Mouse (Mus musculus) bone marrow macrophage, adult 2 months (primary cell): ENCODE data around the gene Mtg1.

Source experiments
- CTCF ChIP-seq: IDR thresholded peaks from 2 replicates; pipeline ENCODE4 v1.5.1; 2012; ENCODE audit warnings: low read depth, mild to moderate bottlenecking, low read length, moderate library complexity
- POLR2A ChIP-seq: IDR thresholded peaks from 2 replicates; pipeline ENCODE4 v1.6.1; 2012; ENCODE audit warnings: mild to moderate bottlenecking, low read depth, low read length, borderline replicate concordance

DNA sequence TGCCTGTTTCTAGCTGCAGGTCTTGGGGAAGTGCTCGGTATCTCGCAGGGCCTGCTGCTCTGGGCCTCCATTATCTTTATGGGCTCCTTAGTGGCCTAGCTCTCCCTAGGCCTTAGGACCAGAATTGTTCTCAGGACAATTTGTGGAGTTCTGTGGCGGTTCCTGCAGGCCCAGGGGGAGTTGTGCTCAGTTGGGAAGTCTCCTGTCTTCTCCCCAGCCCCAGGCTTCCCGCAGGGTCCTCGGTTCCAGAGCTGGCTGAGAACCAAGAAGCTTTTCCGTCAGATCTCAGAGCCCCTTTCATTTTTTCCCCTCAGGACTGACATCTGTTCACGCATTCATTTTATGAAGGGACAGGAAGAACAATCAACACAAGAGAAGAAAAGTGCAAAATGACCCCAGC, 27.3 kb downstream of the Mtg1 start, which contains the start of gene Olfr522:
- no peak for TF ChIP-seq CTCF
- no peak for TF ChIP-seq POLR2A
